Mouse (Mus musculus) frontal cortex, adult (tissue): ENCODE data around the gene Pla2g4d.

Experiments used
- ATAC-seq: cut with Nextera tagmentation; 2 replicates; pipeline ENCODE4 v1.9.2; 2017; ENCODE audit warnings: mild to moderate bottlenecking, moderate library complexity, mixed read lengths; ENCODE audit not compliant: low TSS enrichment

Pla2g4d gene

GRCm38 (mm10) chr2:120262876-120263275, 26.1 kb downstream of the Pla2g4d start:
- no peak for ATAC-seq

DNA sequence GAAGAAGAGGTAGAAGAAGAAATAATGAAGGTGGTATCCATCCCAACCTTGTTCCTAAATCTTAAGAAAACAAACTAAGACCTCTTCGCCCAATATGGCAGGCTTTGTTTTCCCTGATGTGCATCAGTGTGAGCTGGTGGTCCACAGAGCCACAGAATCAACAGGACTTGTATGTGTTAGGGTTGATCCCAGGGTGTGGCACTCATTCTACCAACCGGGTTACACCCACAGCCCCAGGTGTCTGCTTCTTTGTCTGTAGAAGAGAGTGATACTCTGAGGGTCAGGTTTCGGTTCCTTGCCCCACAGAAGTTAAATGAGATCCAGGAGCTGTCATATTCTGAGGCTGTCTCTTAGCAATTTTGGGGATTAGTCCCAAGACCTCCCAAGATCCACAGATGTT, 27.7 kb downstream of the Pla2g4d start:
- ATAC-seq: no peak

DNA sequence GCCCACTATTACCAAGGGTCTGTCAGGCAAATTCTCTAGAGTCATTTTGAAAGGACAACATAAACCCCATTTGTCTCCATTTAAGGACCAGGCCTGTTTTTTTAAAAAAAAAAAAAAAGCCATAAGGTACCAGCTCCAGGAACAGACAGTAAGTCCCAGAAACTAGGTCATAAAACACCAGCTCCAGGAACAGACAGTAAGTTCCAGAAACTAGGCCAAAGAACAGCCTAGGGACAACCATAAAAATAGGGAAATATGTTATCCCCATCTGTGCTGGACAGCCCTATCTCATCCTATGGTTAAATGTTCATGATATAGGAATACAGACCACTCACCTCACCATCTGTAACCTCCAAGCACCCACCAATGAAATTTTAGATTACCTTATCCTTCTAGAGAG, 32.7 kb downstream of the Pla2g4d start:
- peak; percentile 73; the same call in 1 of the 2 replicates for ATAC-seq

DNA sequence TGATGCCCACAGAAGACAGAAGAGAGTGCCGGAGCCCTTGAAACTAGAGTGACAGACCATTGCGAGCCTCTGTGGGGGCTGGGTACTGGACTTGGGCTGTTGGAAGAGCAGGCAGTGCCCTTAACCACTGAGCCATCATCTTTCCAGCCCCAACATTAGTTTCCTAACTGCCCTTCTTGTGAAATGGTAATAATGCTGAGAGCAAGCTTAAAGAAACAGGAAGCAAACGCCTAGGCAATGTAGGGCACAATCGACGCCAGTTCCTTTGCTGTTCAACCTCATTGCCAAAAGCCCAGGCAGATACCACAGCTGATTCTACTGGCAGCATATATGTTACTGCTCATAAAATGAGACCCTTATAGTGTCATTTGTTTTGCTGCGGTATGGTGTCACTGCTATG, 36.4 kb downstream of the Pla2g4d start:
- no peak for ATAC-seq

DNA sequence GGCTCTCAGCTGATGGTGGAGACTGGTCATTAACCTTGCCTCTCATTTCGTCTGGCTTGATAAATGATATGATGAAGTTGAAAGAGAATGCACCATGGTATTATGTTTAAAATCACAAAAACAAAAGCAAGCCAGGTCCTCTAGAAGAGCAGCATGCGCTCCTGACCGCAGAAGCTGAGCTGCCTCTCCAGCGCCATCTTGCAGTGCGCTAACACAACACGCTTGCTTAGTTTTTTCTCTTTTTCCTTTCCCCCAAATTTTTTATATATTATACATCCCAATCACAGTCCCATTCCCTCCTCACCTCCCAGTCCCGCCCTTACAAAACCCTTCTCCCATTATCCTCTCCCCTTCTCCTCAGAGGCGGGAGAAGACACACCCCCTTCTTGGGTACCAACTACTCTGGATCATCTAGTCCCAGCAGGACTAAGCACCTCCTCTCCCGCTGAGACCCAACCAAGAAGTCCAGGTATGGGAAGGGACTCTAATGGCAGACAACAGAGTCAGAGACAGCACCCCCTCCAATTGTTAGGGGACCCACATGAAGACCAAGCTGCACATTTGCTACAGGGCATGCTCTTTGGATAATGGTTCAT, 43.5 kb downstream of the Pla2g4d start:
- peak; percentile 56 for ATAC-seq

DNA sequence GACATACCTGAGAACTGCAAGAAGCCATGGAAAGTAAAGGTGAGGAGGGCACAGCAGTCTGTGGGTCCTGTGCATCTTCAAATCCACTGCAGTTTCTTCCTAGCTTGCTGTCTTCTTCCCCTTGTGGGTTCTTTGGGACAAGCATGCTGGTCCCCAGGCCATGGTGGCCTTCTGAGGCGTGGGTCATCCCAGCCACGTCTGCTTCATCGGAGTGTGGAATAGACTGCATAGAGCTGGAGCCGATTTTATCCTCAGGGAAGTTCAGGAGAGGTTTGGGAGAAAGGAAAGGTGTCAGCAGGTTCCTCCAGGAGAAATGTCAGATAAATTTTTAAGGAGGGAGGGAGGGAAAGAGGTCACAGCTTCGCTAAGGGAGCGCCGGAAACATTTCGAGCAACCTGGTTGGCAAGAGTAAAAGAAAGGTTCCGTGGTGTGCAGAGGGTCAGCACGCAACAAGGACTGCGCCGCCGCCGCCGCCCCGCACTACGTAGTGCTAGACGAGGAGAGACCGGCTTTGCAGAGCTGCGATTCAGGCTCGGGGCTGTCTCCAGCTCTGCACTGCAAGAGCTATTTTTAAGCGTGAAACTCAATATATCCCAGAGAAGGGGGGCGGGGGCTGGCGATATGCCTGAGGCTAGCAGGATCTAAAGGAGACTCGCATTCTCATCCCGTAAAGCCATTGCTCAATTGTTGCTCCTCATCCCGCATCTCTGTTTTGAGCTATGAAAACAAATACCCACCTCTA, 44.1 kb downstream of the Pla2g4d start, which contains the start of gene Pla2g4e:
Gene Pla2g4e (minus strand): TSS at position 657 of the 742 bp plus-strand sequence.
- ATAC-seq: peak; percentile 77

- ATAC-seq: no peak
These were observed 45.0 kb downstream of the Pla2g4d start for GRCm38 (mm10) chr2:120243995-120244394.

GRCm38 (mm10) chr2:120242791-120243467, 46.1 kb downstream of the Pla2g4d start:
- ATAC-seq: peak; percentile 27; the same call in 1 of the 2 replicates

DNA sequence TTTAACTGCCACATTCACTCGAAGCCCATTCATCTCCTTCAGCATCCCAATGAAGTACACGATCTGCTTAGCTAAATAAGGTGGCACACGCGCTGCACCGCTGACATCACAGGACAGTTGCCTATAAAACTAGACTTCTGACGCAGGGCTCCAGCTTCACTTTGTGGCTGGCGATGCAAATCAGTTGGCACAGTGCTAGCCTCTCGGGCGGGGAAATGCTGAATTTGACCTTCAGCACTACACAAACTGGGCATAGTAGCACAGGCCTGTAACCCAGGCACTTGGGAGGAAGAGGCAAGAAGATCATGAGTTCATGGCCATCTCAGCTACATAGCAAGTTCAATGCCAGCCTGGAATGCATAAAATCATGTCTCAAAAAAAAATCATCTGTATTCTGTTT, 50.3 kb downstream of the Pla2g4d start:
- ATAC-seq: peak; percentile 26; the same call in 1 of the 2 replicates

GRCm38 (mm10) chr2:120237784-120238183, 51.2 kb downstream of the Pla2g4d start:
- 0 out of 2 replicates have a peak, but pooled peaks have one; percentile 18 for ATAC-seq

DNA sequence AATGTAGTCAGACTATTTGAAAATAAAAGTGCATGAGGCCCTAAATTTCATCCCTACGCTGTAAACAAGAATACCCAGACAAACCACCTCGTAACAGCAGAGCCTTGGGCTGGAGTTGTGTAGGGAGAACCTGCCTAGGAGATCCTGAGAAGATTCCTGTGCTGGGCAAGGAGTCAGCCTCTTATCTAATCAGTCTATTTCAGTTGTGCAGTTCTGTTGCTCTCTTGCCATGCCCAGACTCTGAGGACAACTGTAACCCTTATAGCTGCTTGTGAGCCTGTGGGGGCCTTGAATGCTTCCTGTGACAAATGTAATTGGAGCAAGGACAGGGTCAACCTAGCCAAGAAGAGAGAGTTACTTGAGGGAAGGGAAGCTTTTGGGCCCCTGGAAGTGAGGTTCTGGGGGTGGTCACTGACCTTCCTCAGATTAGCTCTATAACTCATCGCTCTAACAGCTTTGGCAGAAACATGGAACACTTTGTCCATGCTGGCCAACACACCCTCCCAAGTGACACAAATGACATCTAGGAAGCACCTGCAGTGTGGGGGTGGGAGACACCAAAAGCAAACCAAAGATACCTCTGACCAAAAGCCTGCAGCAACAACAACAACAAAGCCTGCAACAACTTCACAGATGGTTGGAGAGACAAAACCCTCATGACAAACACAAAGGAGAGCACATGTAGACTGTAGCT, 52.9 kb downstream of the Pla2g4d start:
- ATAC-seq: 0 out of 2 replicates have a peak, but pooled peaks have one; percentile 39

DNA sequence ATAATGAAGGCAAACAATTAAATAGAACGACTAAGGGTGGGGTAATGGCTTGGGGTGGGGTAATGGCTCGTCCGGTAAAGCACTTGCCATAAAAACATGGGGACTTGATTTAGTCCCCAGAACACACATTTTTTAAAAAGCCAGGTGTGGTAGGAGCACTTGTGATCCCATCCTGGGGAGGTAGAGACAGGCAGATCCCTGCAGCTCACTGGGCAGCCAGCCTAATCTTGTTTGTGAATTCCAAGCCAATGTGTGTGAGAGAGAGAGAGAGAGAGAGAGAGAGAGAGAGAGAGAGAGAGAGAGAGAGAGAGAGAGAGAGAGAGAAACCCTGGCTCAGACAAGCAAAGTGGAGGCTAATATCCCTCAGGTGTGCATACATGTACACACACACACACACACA, 53.6 kb downstream of the Pla2g4d start:
- ATAC-seq: no peak

DNA sequence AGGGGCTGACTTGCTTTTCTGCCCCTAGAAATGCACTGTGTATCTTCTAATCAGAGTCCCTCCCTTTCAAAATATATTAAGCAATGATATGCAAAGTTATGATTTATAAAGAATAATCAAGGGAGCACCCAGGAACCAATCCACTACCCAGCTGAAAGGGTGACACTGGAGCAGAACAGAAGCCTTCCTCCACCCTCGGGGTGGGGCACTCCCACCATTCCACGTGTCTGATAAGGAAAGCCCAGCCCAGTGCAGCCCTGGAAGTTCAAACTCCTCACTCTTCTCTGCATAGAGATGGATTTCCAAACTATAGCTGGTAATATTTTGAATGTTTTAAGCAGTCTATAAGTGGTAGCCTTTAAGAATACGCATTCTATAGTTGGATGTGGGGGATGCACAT, 57.4 kb downstream of the Pla2g4d start:
- ATAC-seq: no peak
